Mouse (Mus musculus): ENCODE measurements at regions not wholly inside any gene's neighbourhood (a gene's known extent, or its start where the extent isn't known, plus 50 kb on each side); places are given as distances from the start of the nearest gene placed in this dataset.

DNA sequence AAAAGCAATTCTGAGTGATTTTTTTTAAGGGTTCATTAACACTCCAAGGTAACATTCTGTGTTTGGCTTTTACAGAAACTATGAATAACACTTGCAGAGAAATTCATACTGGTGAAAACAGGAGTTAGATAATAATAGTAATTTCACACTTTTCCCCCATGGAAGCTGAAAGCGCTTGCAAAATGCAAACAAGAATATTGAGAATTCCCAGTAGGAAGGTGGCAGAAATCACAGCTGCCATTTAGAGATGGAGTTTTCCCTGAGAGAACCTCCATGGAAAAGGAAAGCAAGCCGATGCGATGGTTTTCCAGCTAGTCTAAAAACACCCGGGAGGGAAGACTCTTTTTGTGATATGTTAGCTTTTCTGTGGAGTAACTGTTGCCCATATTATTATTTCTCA is 174.1 kb upstream of the App start:
- 94% methylated on average over 4 of the region's 4 CpGs for WGBS
- Histone ChIP-seq H3K9me3 (ENCODE audit: control insufficient read depth, low read length) (no peaks in the 10 kb centered on the region), H3K4me3 (ENCODE audit: low read depth, low read length) (no peak overlapping the region), H3K27ac (ENCODE audit: low read depth, low read length) (no peak overlapping the region), H3K4me1 (ENCODE audit: control insufficient read depth, insufficient read depth, low read length) (no peaks in the 10 kb centered on the region), H3K9ac (ENCODE audit: low read length) (no peak overlapping the region), H3K4me2 (no peak overlapping the region), H3K36me3 (ENCODE audit: control insufficient read depth, insufficient read depth, low read length) (no peaks in the 10 kb centered on the region), H3K27me3 (ENCODE audit: control insufficient read depth, insufficient read depth, low read length) (no peaks in the 10 kb centered on the region)
- DNase-seq (ENCODE audit: low spot score, missing footprints) (no peak), ATAC-seq (ENCODE audit: low FRiP score) (no peak)

GRCm38 (mm10) chr16:85336495-85337119 is 163.0 kb upstream of the App start:
- H3K9me3 ChIP-seq (ENCODE audit: control insufficient read depth, low read length): no peaks in the 10 kb centered on the region
- WGBS: 86% methylated on average over 4 of the region's 4 CpGs
- H3K27me3 ChIP-seq (ENCODE audit: control insufficient read depth, insufficient read depth, low read length): no peaks in the 10 kb centered on the region
- no peak overlapping the region for H3K4me3 ChIP-seq (ENCODE audit: low read depth, low read length)
- H3K4me2 ChIP-seq: no peak overlapping the region
- no peak for ATAC-seq (ENCODE audit: low FRiP score)
- DNase-seq (ENCODE audit: low spot score, missing footprints): no peak
- no peak overlapping the region for H3K27ac ChIP-seq (ENCODE audit: low read depth, low read length)
- no peaks in the 10 kb centered on the region for H3K4me1 ChIP-seq (ENCODE audit: control insufficient read depth, insufficient read depth, low read length)
- H3K36me3 ChIP-seq (ENCODE audit: control insufficient read depth, insufficient read depth, low read length): no peaks in the 10 kb centered on the region
- H3K9ac ChIP-seq (ENCODE audit: low read length): no peak overlapping the region

DNA sequence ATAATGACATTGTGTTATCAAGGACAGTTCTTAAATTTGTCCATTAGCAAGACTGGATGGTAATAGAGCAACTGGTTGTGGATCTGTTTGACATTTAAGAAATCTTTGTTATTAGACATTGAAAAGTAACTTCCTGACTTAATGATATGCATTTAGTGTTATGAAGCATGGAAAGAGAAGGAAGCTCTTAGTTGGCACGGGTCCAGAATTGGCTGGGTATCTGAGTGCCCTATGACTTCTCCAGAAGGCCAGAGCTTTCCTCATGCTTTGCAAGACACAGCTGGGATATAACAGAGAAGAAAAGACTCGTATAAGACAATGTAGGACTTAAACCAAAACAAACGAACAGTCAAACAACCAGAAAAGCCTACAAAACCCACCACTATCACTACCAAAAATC is 160.0 kb upstream of the App start:
- no peak overlapping the region for H3K9ac ChIP-seq (ENCODE audit: low read length)
- WGBS: 68% methylated on average over 3 of the region's 3 CpGs
- no peak for DNase-seq (ENCODE audit: low spot score, missing footprints)
- H3K4me2 ChIP-seq: no peak overlapping the region
- no peak overlapping the region for H3K27ac ChIP-seq (ENCODE audit: low read depth, low read length)
- H3K4me3 ChIP-seq (ENCODE audit: low read depth, low read length): no peak overlapping the region
- no peak for ATAC-seq (ENCODE audit: low FRiP score)
- H3K9me3 ChIP-seq (ENCODE audit: control insufficient read depth, low read length): no peaks in the 10 kb centered on the region
- H3K27me3 ChIP-seq (ENCODE audit: control insufficient read depth, insufficient read depth, low read length): no peaks in the 10 kb centered on the region
- H3K36me3 ChIP-seq (ENCODE audit: control insufficient read depth, insufficient read depth, low read length): no peaks in the 10 kb centered on the region
- H3K4me1 ChIP-seq (ENCODE audit: control insufficient read depth, insufficient read depth, low read length): no peaks in the 10 kb centered on the region

DNA sequence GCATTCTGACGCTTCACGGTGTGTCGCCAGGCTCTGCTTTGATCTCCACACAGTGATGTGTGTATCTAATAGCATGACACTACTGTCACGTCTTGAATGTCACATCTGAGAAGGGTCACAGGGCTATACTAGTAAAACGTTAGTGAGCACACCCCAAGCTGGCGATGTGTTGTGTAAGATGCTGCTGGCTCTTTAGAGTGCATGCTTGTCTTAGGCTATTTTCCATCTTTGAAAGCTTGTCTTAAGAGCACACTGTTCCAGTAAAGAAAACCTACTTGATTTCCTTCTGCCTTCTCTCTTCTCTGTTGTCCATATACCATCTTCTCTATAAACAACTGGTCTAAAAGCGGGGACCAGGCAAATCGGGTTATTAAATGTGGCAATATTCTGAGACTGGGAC is 138.5 kb upstream of the App start:
- no peak overlapping the region for H3K27ac ChIP-seq (ENCODE audit: low read depth, low read length)
- H3K36me3 ChIP-seq (ENCODE audit: control insufficient read depth, insufficient read depth, low read length): no peaks in the 10 kb centered on the region
- no peaks in the 10 kb centered on the region for H3K9me3 ChIP-seq (ENCODE audit: control insufficient read depth, low read length)
- H3K9ac ChIP-seq (ENCODE audit: low read length): no peak overlapping the region
- ATAC-seq (ENCODE audit: low FRiP score) (no peak), DNase-seq (ENCODE audit: low spot score, missing footprints) (no peak)
- no peak overlapping the region for H3K4me2 ChIP-seq
- H3K27me3 ChIP-seq (ENCODE audit: control insufficient read depth, insufficient read depth, low read length): no peaks in the 10 kb centered on the region
- H3K4me1 ChIP-seq (ENCODE audit: control insufficient read depth, insufficient read depth, low read length): 0 out of 2 replicates have a peak, but pooled peaks cover 2% of the 10 kb centered on the region
- no peak overlapping the region for H3K4me3 ChIP-seq (ENCODE audit: low read depth, low read length)
- WGBS: 82% methylated on average over 8 of the region's 8 CpGs

DNA sequence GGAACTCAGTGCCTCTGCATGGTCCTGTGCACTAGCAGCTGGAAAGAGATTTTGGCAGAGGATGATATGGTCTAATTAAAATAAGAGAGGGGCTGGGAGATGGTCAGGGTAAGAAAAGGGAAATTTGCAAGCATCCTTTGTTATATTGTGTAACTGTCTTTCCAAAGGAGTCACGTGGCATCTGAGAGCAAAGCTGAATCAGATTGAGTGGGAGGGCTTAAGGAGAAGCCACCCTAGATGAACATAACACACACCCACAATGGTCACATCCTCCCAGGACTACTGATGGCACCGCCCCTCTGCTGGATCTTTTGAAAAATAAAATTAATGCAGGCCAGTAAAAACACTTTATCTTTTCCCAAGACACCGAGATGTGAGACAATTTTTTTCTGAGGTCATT is 135.9 kb upstream of the App start:
- no peak overlapping the region for H3K27ac ChIP-seq (ENCODE audit: low read depth, low read length)
- 60% methylated on average over 3 of the region's 3 CpGs for WGBS
- peak; percentile 80 for ATAC-seq (ENCODE audit: low FRiP score)

GRCm38 (mm10) chr16:85308429-85308828 is 134.9 kb upstream of the App start:
- 53% methylated on average over 2 of the region's 2 CpGs for WGBS
- Histone ChIP-seq H3K4me1 (ENCODE audit: control insufficient read depth, insufficient read depth, low read length) (0 out of 2 replicates have a peak, but pooled peaks cover 2% of the 10 kb centered on the region), H3K9me3 (ENCODE audit: control insufficient read depth, low read length) (no peaks in the 10 kb centered on the region), H3K27me3 (ENCODE audit: control insufficient read depth, insufficient read depth, low read length) (no peaks in the 10 kb centered on the region), H3K4me3 (ENCODE audit: low read depth, low read length) (no peak overlapping the region), H3K4me2 (no peak overlapping the region), H3K36me3 (ENCODE audit: control insufficient read depth, insufficient read depth, low read length) (no peaks in the 10 kb centered on the region), H3K9ac (ENCODE audit: low read length) (no peak overlapping the region), H3K27ac (ENCODE audit: low read depth, low read length) (peak overlapping the region; percentile 48; the same call in 1 of the 2 replicates)
- ATAC-seq (ENCODE audit: low FRiP score): peak; percentile 61
- DNase-seq (ENCODE audit: low spot score, missing footprints): no peak

More for the DNA sequence above, 135.9 kb upstream of the App start:
- no peaks in the 10 kb centered on the region for H3K9me3 ChIP-seq (ENCODE audit: control insufficient read depth, low read length)
- 0 out of 2 replicates have a peak, but pooled peaks cover 2% of the 10 kb centered on the region for H3K4me1 ChIP-seq (ENCODE audit: control insufficient read depth, insufficient read depth, low read length)
- DNase-seq (ENCODE audit: low spot score, missing footprints): no peak
- H3K9ac ChIP-seq (ENCODE audit: low read length): no peak overlapping the region
- H3K27me3 ChIP-seq (ENCODE audit: control insufficient read depth, insufficient read depth, low read length): no peaks in the 10 kb centered on the region
- no peak overlapping the region for H3K4me2 ChIP-seq
- H3K36me3 ChIP-seq (ENCODE audit: control insufficient read depth, insufficient read depth, low read length): no peaks in the 10 kb centered on the region
- no peak overlapping the region for H3K4me3 ChIP-seq (ENCODE audit: low read depth, low read length)

DNA sequence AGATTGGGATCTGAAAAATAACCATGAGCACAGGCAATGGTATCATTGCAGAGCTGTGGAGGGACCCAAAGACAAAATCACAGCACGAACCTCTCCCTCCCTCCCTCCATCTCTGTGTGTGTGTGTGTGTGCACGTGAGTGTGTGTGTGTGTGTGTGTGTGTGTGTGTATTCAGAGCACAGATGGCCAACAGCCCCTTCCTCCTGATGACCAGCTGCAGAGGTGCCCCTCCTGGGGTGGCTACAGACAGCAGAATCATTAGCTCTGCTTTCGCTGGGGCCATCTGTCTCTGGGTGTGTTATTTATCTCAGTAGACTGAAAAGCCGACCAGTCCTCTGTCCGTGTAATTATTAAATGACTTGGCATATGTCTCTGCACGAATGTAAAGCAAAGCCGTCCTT is 134.4 kb upstream of the App start:
- 52% methylated on average over 7 of the region's 7 CpGs for WGBS
- no peak overlapping the region for H3K4me2 ChIP-seq

DNA sequence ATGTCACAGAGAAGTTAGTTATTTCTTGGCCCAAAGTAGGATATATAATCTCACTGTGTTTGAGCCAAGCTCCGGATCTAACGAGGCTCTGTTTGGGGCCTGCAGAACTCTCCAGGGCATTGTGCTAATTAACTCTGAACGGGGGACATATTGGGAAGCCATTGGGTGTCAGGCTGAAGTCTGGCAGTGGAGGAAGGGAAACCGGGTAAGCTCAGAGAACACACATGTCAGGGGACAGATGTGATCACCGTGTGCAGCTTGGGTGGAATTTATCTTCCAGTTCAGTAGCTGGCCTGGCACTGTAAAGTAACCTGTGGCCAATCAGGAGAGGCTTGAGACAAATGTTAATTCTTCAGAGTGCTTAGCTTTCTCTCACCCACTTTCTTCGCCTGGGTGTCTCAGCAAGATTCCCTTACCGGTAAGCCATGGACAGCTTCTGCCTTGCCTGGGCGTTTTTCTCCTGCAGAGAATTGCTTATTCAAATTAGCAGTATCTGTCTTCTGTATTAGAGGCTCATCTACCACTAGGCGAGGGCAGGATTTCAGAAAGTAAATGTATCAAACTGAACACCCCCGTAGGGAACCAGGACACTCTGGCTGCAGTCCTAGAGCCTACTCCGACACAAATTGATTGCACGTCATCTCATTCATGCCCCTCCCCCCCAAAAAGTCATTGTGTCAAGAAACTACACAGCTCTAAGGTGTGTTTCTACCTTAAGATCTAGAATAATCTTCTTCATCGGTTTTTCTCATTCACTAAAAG is 126.7 kb upstream of the App start:
- H3K4me1 ChIP-seq (ENCODE audit: control insufficient read depth, insufficient read depth, low read length): no peaks in the 10 kb centered on the region
- H3K4me2 ChIP-seq: no peak overlapping the region
- no peaks in the 10 kb centered on the region for H3K36me3 ChIP-seq (ENCODE audit: control insufficient read depth, insufficient read depth, low read length)
- H3K27me3 ChIP-seq (ENCODE audit: control insufficient read depth, insufficient read depth, low read length): no peaks in the 10 kb centered on the region
- ATAC-seq (ENCODE audit: low FRiP score): no peak
- H3K27ac ChIP-seq (ENCODE audit: low read depth, low read length): no peak overlapping the region
- no peak overlapping the region for H3K9ac ChIP-seq (ENCODE audit: low read length)
- no peaks in the 10 kb centered on the region for H3K9me3 ChIP-seq (ENCODE audit: control insufficient read depth, low read length)
- DNase-seq (ENCODE audit: low spot score, missing footprints): no peak
- H3K4me3 ChIP-seq (ENCODE audit: low read depth, low read length): no peak overlapping the region
- WGBS: 79% methylated on average over 13 of the region's 13 CpGs

More for the DNA sequence above, 134.4 kb upstream of the App start:
- Histone ChIP-seq H3K36me3 (ENCODE audit: control insufficient read depth, insufficient read depth, low read length) (no peaks in the 10 kb centered on the region), H3K27ac (ENCODE audit: low read depth, low read length) (no peak overlapping the region; the same call in 1 of the 2 replicates), H3K4me3 (ENCODE audit: low read depth, low read length) (no peak overlapping the region), H3K4me1 (ENCODE audit: control insufficient read depth, insufficient read depth, low read length) (0 out of 2 replicates have a peak, but pooled peaks cover 2% of the 10 kb centered on the region), H3K27me3 (ENCODE audit: control insufficient read depth, insufficient read depth, low read length) (no peaks in the 10 kb centered on the region), H3K9ac (ENCODE audit: low read length) (no peak overlapping the region), H3K9me3 (ENCODE audit: control insufficient read depth, low read length) (no peaks in the 10 kb centered on the region)
- DNase-seq (ENCODE audit: low spot score, missing footprints) (peak; percentile 86), ATAC-seq (ENCODE audit: low FRiP score) (peak; percentile 87)

DNA sequence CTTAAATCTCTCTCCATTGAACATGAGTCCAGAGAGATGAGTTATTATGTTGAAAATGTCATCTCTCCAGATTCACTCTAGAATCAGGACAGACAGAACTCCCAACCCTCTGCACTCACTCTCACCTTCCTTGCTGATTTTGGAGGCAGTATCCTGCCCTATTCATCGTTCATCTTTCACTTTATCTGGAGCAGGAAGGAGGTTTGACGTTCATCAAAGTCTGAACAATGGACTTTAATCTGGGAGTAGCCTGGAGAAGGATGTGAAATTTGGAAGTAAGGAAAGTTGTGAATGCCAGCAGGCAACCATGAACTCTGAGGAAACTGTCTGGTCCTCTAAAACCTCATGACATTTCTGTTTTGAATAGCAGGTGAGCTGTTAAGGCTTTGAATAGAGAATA is 125.0 kb upstream of the App start:
- DNase-seq (ENCODE audit: low spot score, missing footprints) (no peak), ATAC-seq (ENCODE audit: low FRiP score) (no peak)
- H3K4me3 ChIP-seq (ENCODE audit: low read depth, low read length): no peak overlapping the region
- H3K9ac ChIP-seq (ENCODE audit: low read length): no peak overlapping the region
- WGBS: 57% methylated on average over 2 of the region's 2 CpGs
- no peaks in the 10 kb centered on the region for H3K9me3 ChIP-seq (ENCODE audit: control insufficient read depth, low read length)
- no peaks in the 10 kb centered on the region for H3K36me3 ChIP-seq (ENCODE audit: control insufficient read depth, insufficient read depth, low read length)
- no peak overlapping the region for H3K4me2 ChIP-seq
- no peaks in the 10 kb centered on the region for H3K27me3 ChIP-seq (ENCODE audit: control insufficient read depth, insufficient read depth, low read length)
- H3K27ac ChIP-seq (ENCODE audit: low read depth, low read length): no peak overlapping the region
- H3K4me1 ChIP-seq (ENCODE audit: control insufficient read depth, insufficient read depth, low read length): no peaks in the 10 kb centered on the region

All from midbrain, embryonic 11.5 days (tissue).